Mouse (Mus musculus): ENCODE measurements around the gene Hspb6. TPM values are rescaled to one million over a fixed set of nuclear protein-coding genes. Genes with fewer than 3 reads are reported as not detected.

Gene Hspb6
- polyA plus RNA-seq, 1 experiment from 2014 or later, result 6.3 TPM

DNA sequence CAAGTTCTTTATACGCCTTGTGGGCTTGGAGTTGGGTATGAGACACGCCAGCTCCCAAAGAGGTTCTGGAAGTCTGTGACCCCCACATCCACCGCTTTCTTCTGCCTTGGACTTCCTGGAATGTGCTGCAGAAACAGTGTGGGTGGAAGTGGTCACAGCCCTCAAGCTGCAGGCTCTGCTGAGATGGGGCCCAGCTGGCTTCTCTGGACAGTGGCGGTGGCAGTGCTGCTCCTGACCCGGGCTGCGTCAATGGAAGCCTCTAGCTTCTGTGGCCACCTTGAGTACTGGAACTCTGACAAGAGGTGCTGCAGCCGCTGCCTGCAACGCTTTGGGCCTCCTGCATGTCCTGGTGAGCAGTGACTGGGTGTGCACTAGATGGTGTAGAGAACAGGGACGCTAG is 14.1 kb downstream of the Hspb6 start:
- H3K4me2 ChIP-seq (ENCODE audit: low read length), result no peak overlapping the region
- no peak for ATAC-seq (ENCODE audit: low FRiP score, low TSS enrichment)
- peaks cover 6% of the 10 kb centered on the region; the same call in 1 of the 2 replicates for H3K4me1 ChIP-seq (ENCODE audit: control insufficient read depth, insufficient read depth, low read length)
- H3K9ac ChIP-seq (replicated peaks; ENCODE audit: low read length), result no peak overlapping the region
- DNase-seq, result no peak
- H3K9me3 ChIP-seq (ENCODE audit: control insufficient read depth, low read length), result no peaks in the 10 kb centered on the region
- H3K27me3 ChIP-seq (ENCODE audit: control insufficient read depth, insufficient read depth, low read length), result no peaks in the 10 kb centered on the region
- peaks cover 57% of the 10 kb centered on the region for H3K36me3 ChIP-seq (ENCODE audit: control insufficient read depth, insufficient read depth, low read length)
- no peak overlapping the region for H3K4me3 ChIP-seq (replicated peaks; ENCODE audit: low read depth, low read length)
- no peak overlapping the region for H3K27ac ChIP-seq (replicated peaks; ENCODE audit: low read depth, low read length)
- 88% methylated on average over 9 of the region's 9 CpGs for WGBS

DNA sequence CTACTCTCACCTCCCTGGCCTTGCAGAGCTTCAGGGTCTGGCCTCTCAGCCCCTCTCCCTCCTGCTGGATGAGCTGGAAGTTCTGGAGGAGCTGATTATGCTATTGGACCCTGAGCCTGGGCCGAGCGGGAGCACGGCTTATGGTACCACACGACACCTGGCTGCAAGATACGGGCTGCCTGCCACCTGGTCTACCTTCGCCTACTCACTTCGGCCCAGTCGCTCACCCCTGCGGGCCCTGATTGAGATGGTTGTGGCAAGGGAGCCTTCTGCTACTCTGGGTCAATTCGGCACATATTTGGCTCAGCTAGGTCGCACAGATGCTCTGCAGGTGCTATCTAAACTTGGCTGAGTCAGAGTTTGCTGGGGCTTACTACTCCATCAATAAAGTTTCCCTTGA is 15.6 kb downstream of the Hspb6 start:
- 92% methylated on average over 11 of the region's 11 CpGs for WGBS
- Histone ChIP-seq H3K36me3 (ENCODE audit: control insufficient read depth, insufficient read depth, low read length) (peaks cover 72% of the 10 kb centered on the region), H3K4me3 (replicated peaks; ENCODE audit: low read depth, low read length) (no peak overlapping the region), H3K9ac (replicated peaks; ENCODE audit: low read length) (no peak overlapping the region), H3K27ac (replicated peaks; ENCODE audit: low read depth, low read length) (no peak overlapping the region), H3K4me2 (ENCODE audit: low read length) (no peak overlapping the region), H3K9me3 (ENCODE audit: control insufficient read depth, low read length) (no peaks in the 10 kb centered on the region), H3K27me3 (ENCODE audit: control insufficient read depth, insufficient read depth, low read length) (no peaks in the 10 kb centered on the region), H3K4me1 (ENCODE audit: control insufficient read depth, insufficient read depth, low read length) (peaks cover 6% of the 10 kb centered on the region; the same call in 1 of the 2 replicates)
- ATAC-seq (ENCODE audit: low FRiP score, low TSS enrichment), result no peak
- no peak for DNase-seq

DNA sequence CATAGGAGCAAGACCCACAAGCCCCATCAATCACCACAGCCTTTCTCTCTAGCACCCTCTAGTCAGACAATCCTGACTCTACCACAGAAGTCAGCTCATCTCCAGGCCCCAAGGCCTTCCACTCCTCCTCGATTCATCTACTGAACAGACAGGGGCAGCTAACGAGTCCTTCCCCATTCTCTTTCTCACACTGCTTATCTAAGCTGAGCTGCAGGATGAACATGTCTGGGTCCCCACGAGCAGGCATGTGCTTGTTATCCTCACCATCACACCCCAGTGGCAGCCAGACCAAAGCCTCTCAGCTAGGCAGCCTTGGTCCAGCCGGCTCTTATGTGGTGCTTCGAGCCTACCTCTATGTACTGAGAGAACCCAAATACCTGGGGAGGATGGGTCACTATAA is 20.4 kb downstream of the Hspb6 start:
- H3K4me1 ChIP-seq (ENCODE audit: control insufficient read depth, insufficient read depth, low read length), result no peaks in the 10 kb centered on the region
- no peaks in the 10 kb centered on the region for H3K27me3 ChIP-seq (ENCODE audit: control insufficient read depth, insufficient read depth, low read length)
- peaks cover 97% of the 10 kb centered on the region for H3K36me3 ChIP-seq (ENCODE audit: control insufficient read depth, insufficient read depth, low read length)
- no peak overlapping the region for H3K9ac ChIP-seq (replicated peaks; ENCODE audit: low read length)
- 91% methylated on average over 5 of the region's 5 CpGs for WGBS
- no peak for DNase-seq
- no peak overlapping the region for H3K27ac ChIP-seq (replicated peaks; ENCODE audit: low read depth, low read length)
- no peak for ATAC-seq (ENCODE audit: low FRiP score, low TSS enrichment)
- H3K4me3 ChIP-seq (replicated peaks; ENCODE audit: low read depth, low read length), result no peak overlapping the region
- no peak overlapping the region for H3K4me2 ChIP-seq (ENCODE audit: low read length)
- H3K9me3 ChIP-seq (ENCODE audit: control insufficient read depth, low read length), result no peaks in the 10 kb centered on the region

DNA sequence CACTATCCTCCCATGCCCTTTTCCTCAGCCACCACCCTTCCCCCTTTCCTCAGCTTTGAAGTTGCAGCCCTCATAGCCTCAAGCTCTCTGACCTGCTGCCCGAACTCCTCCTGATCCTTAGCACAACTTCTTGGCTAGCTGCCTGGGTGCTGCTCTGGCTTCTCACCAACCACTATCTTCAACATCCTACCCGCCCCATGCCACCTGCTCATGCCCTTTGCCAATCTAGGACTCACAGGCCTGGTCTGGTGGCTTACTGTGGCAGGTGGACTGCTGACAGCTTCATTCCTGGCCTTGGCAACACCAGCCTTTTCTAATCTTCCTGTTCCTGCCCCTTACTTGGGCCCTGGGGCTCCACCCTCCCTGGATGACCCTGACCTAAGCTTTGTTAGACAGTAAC is 21.0 kb downstream of the Hspb6 start:
- H3K9ac ChIP-seq (replicated peaks; ENCODE audit: low read length), result no peak overlapping the region
- ATAC-seq (ENCODE audit: low FRiP score, low TSS enrichment) (no peak), DNase-seq (no peak)
- H3K27ac ChIP-seq (replicated peaks; ENCODE audit: low read depth, low read length), result no peak overlapping the region
- H3K36me3 ChIP-seq (ENCODE audit: control insufficient read depth, insufficient read depth, low read length), result peaks cover 100% of the 10 kb centered on the region
- no peak overlapping the region for H3K4me3 ChIP-seq (replicated peaks; ENCODE audit: low read depth, low read length)
- no peaks in the 10 kb centered on the region for H3K9me3 ChIP-seq (ENCODE audit: control insufficient read depth, low read length)
- no peaks in the 10 kb centered on the region for H3K4me1 ChIP-seq (ENCODE audit: control insufficient read depth, insufficient read depth, low read length)
- WGBS, result 88% methylated on average over 2 of the region's 2 CpGs
- H3K4me2 ChIP-seq (ENCODE audit: low read length), result no peak overlapping the region
- H3K27me3 ChIP-seq (ENCODE audit: control insufficient read depth, insufficient read depth, low read length), result no peaks in the 10 kb centered on the region

DNA sequence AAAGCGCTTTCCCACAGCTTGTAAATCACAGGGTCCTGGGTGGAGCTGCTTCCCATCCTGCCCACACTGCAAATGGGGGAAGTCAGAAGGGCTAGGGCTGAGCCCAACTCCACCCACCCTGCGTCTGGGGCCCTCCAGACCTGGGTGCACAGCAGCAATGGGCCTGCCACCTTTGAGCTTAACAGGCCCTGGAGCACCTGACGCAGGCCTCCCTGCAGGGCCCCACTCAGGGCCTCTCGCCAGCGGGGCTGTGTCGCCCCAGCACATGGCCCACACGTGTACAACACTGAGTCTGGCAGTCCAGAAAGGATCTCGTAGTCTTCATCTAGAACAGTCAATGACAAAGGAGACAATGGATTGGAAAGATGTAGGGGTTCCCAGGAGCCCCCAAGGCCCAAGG is 28.0 kb downstream of the Hspb6 start:
- WGBS, result 96% methylated on average over 8 of the region's 8 CpGs
- no peaks in the 10 kb centered on the region for H3K4me1 ChIP-seq (ENCODE audit: control insufficient read depth, insufficient read depth, low read length)
- no peaks in the 10 kb centered on the region for H3K27me3 ChIP-seq (ENCODE audit: control insufficient read depth, insufficient read depth, low read length)
- no peak overlapping the region for H3K27ac ChIP-seq (replicated peaks; ENCODE audit: low read depth, low read length)
- H3K36me3 ChIP-seq (ENCODE audit: control insufficient read depth, insufficient read depth, low read length), result peaks cover 100% of the 10 kb centered on the region
- no peak overlapping the region for H3K4me3 ChIP-seq (replicated peaks; ENCODE audit: low read depth, low read length)
- H3K4me2 ChIP-seq (ENCODE audit: low read length), result no peak overlapping the region
- no peak overlapping the region for H3K9ac ChIP-seq (replicated peaks; ENCODE audit: low read length)
- DNase-seq (no peak), ATAC-seq (ENCODE audit: low FRiP score, low TSS enrichment) (no peak)
- H3K9me3 ChIP-seq (ENCODE audit: control insufficient read depth, low read length), result no peaks in the 10 kb centered on the region

DNA sequence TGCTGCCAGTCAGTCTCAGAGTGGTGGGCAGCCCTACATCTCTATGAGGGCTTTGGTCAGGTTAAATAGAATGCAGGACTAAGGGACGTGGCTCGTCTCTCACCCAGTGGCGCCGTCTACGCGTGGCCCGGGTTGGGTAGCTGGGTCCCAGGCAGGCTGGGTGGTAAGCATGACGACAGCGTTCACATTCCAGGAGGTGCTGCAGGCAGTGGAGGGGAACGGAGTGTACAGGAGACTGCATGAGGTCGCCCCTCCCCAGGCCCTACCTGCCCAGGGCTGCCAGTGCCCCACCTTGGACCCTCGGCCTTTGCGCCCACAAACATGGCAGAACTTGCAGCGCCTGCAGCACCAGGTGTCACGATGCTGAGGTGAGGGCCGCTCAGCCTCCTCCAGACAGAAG is 29.6 kb downstream of the Hspb6 start:
- Histone ChIP-seq H3K4me1 (ENCODE audit: control insufficient read depth, insufficient read depth, low read length) (no peaks in the 10 kb centered on the region), H3K27me3 (ENCODE audit: control insufficient read depth, insufficient read depth, low read length) (no peaks in the 10 kb centered on the region), H3K4me3 (replicated peaks; ENCODE audit: low read depth, low read length) (no peak overlapping the region), H3K36me3 (ENCODE audit: control insufficient read depth, insufficient read depth, low read length) (peaks cover 100% of the 10 kb centered on the region), H3K27ac (replicated peaks; ENCODE audit: low read depth, low read length) (no peak overlapping the region), H3K4me2 (ENCODE audit: low read length) (no peak overlapping the region), H3K9ac (replicated peaks; ENCODE audit: low read length) (no peak overlapping the region), H3K9me3 (ENCODE audit: control insufficient read depth, low read length) (no peaks in the 10 kb centered on the region)
- ATAC-seq (ENCODE audit: low FRiP score, low TSS enrichment) (no peak), DNase-seq (no peak)
- WGBS, result 95% methylated on average over 16 of the region's 16 CpGs

DNA sequence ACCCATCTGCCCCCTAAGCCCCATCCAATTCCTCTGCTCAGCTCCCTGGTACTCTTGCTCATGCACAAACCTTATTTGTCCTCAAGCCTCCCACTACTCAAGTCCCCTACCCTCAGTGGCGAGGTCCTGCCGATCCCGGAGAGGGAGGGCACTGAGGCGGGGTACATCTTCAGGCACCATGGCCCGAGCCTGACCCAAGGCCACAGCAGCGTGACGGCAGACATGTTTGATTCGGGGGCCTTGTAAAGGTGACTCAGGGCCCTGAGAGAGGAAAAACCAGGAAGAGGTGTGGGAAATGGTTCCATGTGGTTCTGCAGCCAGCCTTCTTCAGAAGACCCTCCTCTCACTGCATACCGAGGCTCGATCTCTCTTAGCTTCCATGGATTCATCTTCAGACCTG is 32.4 kb downstream of the Hspb6 start:
- WGBS, result 92% methylated on average over 10 of the region's 10 CpGs
- H3K4me2 ChIP-seq (ENCODE audit: low read length), result no peak overlapping the region
- H3K9ac ChIP-seq (replicated peaks; ENCODE audit: low read length), result no peak overlapping the region
- H3K27ac ChIP-seq (replicated peaks; ENCODE audit: low read depth, low read length), result no peak overlapping the region
- H3K36me3 ChIP-seq (ENCODE audit: control insufficient read depth, insufficient read depth, low read length), result peaks cover 74% of the 10 kb centered on the region
- no peak overlapping the region for H3K4me3 ChIP-seq (replicated peaks; ENCODE audit: low read depth, low read length)
- H3K4me1 ChIP-seq (ENCODE audit: control insufficient read depth, insufficient read depth, low read length), result peaks cover 10% of the 10 kb centered on the region
- no peaks in the 10 kb centered on the region for H3K27me3 ChIP-seq (ENCODE audit: control insufficient read depth, insufficient read depth, low read length)
- ATAC-seq (ENCODE audit: low FRiP score, low TSS enrichment) (no peak), DNase-seq (no peak)
- H3K9me3 ChIP-seq (ENCODE audit: control insufficient read depth, low read length), result no peaks in the 10 kb centered on the region

DNA sequence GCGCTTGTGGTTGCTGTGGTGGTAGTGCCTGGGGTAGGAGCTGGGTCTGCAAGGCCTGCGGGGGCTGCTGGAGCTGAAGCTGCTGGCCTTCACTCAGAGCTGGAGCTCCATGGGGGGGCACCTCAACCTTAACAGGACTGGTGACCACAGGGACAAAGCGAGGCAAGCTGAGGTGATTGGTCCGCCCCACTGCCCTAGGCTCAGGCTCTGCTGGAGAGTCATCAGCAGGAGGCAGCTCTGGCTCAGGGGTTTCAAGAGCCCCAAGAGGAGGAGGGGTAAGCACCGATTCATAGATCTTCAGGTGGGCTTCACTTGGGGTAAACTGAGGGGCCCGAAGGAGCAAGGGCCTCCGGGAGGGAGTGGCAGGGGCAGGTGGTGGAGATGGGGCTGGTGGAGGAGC is 33.2 kb downstream of the Hspb6 start:
- ATAC-seq (ENCODE audit: low FRiP score, low TSS enrichment), result no peak
- H3K4me2 ChIP-seq (ENCODE audit: low read length), result no peak overlapping the region
- 96% methylated on average over 7 of the region's 7 CpGs for WGBS
- H3K9me3 ChIP-seq (ENCODE audit: control insufficient read depth, low read length), result no peaks in the 10 kb centered on the region
- DNase-seq, result no peak
- H3K9ac ChIP-seq (replicated peaks; ENCODE audit: low read length), result no peak overlapping the region
- no peak overlapping the region for H3K4me3 ChIP-seq (replicated peaks; ENCODE audit: low read depth, low read length)
- peaks cover 10% of the 10 kb centered on the region for H3K4me1 ChIP-seq (ENCODE audit: control insufficient read depth, insufficient read depth, low read length)
- H3K36me3 ChIP-seq (ENCODE audit: control insufficient read depth, insufficient read depth, low read length), result peaks cover 66% of the 10 kb centered on the region
- no peaks in the 10 kb centered on the region for H3K27me3 ChIP-seq (ENCODE audit: control insufficient read depth, insufficient read depth, low read length)
- no peak overlapping the region for H3K27ac ChIP-seq (replicated peaks; ENCODE audit: low read depth, low read length)

DNA sequence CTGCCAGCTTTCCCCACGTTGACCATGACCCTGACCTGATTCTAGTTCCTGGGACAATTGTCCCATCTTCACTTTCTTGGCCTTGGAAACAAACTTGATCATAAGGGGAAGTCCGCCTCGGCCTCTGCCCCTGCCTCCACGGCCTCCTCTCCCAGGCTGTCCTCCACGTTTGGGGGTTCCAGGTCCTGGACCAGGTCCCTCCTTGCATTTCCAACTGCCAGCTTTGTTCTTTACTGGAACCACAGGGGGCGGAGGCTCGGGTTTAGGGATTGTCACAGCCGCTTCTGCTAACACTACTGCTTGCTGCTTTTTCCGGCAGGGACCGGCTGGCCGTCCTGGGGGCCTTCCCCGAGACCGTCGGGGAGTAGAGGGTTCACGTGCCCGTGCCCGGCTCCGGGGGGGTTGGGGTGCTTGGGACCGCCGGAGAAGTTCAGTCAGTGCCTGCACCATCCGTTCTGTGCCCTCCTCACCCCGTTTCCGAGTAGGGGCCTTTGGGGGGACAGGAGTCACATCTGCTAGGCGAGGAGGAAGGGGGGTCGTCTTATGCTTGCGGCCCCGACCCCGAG is 34.6 kb downstream of the Hspb6 start:
- H3K4me1 ChIP-seq (ENCODE audit: control insufficient read depth, insufficient read depth, low read length), result peaks cover 10% of the 10 kb centered on the region
- no peak for DNase-seq
- no peak overlapping the region for H3K27ac ChIP-seq (replicated peaks; ENCODE audit: low read depth, low read length)
- H3K4me3 ChIP-seq (replicated peaks; ENCODE audit: low read depth, low read length), result no peak overlapping the region
- peaks cover 52% of the 10 kb centered on the region for H3K36me3 ChIP-seq (ENCODE audit: control insufficient read depth, insufficient read depth, low read length)
- no peak for ATAC-seq (ENCODE audit: low FRiP score, low TSS enrichment)
- no peaks in the 10 kb centered on the region for H3K27me3 ChIP-seq (ENCODE audit: control insufficient read depth, insufficient read depth, low read length)
- WGBS, result 88% methylated on average over 28 of the region's 28 CpGs
- no peak overlapping the region for H3K9ac ChIP-seq (replicated peaks; ENCODE audit: low read length)
- H3K9me3 ChIP-seq (ENCODE audit: control insufficient read depth, low read length), result no peaks in the 10 kb centered on the region
- H3K4me2 ChIP-seq (ENCODE audit: low read length), result peak overlapping the region; percentile 72

Data from midbrain, embryonic 14.5 days (tissue).